Mouse (Mus musculus) liver, adult 2 months (tissue): ENCODE results near the gene Ldlrap1. TPM values are rescaled to one million over a fixed set of nuclear protein-coding genes. Genes with fewer than 3 reads are reported as not detected.

Source experiments
- DNase-seq: peaks from one replicate; pipeline ENCODE4 v3.0.0-alpha.2; 2011; ENCODE audit warnings: low read depth, low spot score; ENCODE audit errors: extremely low read depth
- H3K27ac ChIP-seq: fragments of 200-500 bp; replicated peaks from 2 replicates; pipeline ENCODE4 v1.5.1; 2012; ENCODE audit warnings: low read depth, mild to moderate bottlenecking, control low read depth, inconsistent platforms, low read length; ENCODE audit not compliant: insufficient read depth
- H3K27me3 ChIP-seq: fragments of 200-500 bp; 2 replicates; pipeline ENCODE4 v1.6.1; 2012; ENCODE audit warnings: mild to moderate bottlenecking, moderate library complexity, low read length, inconsistent platforms; ENCODE audit not compliant: control insufficient read depth, insufficient read depth
- H3K36me3 ChIP-seq: fragments of 200-500 bp; 2 replicates; pipeline ENCODE4 v1.6.1; 2012; ENCODE audit warnings: low read length, inconsistent platforms; ENCODE audit not compliant: control insufficient read depth, insufficient read depth
- H3K4me1 ChIP-seq: fragments of 200-500 bp; 2 replicates; pipeline ENCODE4 v1.6.1; 2011; ENCODE audit warnings: low read length; ENCODE audit not compliant: control insufficient read depth, insufficient read depth
- H3K4me3 ChIP-seq: fragments of 200-500 bp; 2 replicates; pipeline ENCODE4 v1.5.1; 2011; ENCODE audit warnings: low read depth, mild to moderate bottlenecking, control low read depth, low read length, moderate library complexity; ENCODE audit not compliant: insufficient read depth
- H3K79me2 ChIP-seq: fragments of 200-500 bp; 2 replicates; pipeline ENCODE4 v1.6.1; 2012; ENCODE audit warnings: inconsistent platforms, mild to moderate bottlenecking, low read length, moderate library complexity; ENCODE audit not compliant: control insufficient read depth, insufficient read depth
- H3K9ac ChIP-seq: fragments of 200-500 bp; 2 replicates; pipeline ENCODE4 v1.6.1; 2012; ENCODE audit warnings: low read depth, mild to moderate bottlenecking, control low read depth, inconsistent platforms, low read length
- CTCF ChIP-seq: fragments of 200-500 bp; IDR thresholded peaks from 2 replicates; pipeline ENCODE4 v1.5.1; 2011; ENCODE audit warnings: low read depth, low read length, control low read depth
- POLR2A ChIP-seq: fragments of 200-500 bp; IDR thresholded peaks from 2 replicates; pipeline ENCODE4 v1.6.1; 2011; ENCODE audit warnings: low read length, control low read depth; ENCODE audit not compliant: insufficient read depth; ENCODE audit errors: extremely low read depth
- WGBS: fragments of 180-500 bp; shearing (Covaris S2); methylation state at CpG from one replicate; pipeline ENCODE4 v1.1.7; 2018; 5-methylcytosine and 5-hydroxymethylcytosine counted together
- polyA plus RNA-seq: library from polyadenylated mRNA; depleted of rRNA; stranded (reverse); fragments of >200 nt; gene quantifications from 2 replicates; pipeline ENCODE4 v1.2.3, GENCODE M21; 2012
- total RNA-seq: library from RNA; depleted of rRNA; stranded (reverse); fragments of >200 nt; gene quantifications from 2 replicates; pipeline ENCODE4 v1.2.3, GENCODE M21; 2014

Gene Ldlrap1
- total and polyA plus RNA-seq, 2 experiments = 6.5 to 19.8 TPM

DNA sequence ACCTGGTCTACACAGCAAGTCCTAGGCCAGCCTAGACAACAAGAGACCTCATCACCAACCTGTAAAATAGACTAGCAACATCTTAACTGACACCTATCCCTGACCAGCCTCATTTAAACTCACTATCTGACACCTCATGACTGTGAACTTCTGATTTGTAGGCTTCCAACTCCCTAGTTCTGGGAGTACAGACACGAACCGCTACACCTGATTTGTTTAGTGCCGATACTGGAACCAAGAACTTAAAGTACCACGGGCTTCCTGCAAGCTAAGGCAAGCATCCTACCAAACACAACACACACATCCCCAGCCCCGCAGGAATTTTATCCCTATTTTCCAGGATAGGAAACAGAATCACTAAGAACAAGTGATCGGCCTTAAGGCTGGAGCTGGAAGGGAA lies 1.5 kb downstream of the Ldlrap1 start:
- Histone ChIP-seq H3K9ac (no peak overlapping the region), H3K4me3 (peak overlapping the region; percentile 98), H3K27ac (no peak overlapping the region), H3K27me3 (no peaks in the 10 kb centered on the region), H3K4me1 (peaks cover 26% of the 10 kb centered on the region), H3K79me2 (peaks cover 35% of the 10 kb centered on the region; the same call in 1 of the 2 replicates), H3K36me3 (no peaks in the 10 kb centered on the region)
- DNase-seq = no peak
- TF ChIP-seq CTCF (no peak), POLR2A (no peak)
- WGBS = 53% methylated on average over 6 of the region's 6 CpGs

DNA sequence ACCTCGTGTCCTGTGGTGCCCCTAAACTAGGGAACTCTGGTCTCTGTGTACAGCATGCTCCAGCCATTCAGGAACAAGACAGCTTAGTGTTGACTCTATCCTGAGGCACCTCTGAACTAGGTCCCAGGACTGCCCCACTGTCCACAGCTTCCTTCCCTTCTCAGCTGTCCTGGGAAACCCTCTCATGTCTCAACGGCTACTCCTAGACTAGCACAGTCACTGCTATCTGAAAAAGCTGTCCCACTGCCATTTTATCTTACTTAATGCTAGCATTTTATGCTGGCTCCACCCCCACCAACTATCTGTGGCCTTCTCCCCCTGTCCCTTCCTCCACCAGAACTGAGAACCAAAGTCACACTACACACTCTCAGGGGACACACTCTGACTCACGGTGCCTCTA lies 3.5 kb downstream of the Ldlrap1 start:
- peak overlapping the region; percentile 12; the same call in 1 of the 2 replicates for H3K9ac ChIP-seq
- TF ChIP-seq POLR2A = no peak
- no peak for TF ChIP-seq CTCF
- no peak overlapping the region for H3K4me3 ChIP-seq
- peaks cover 37% of the 10 kb centered on the region for H3K79me2 ChIP-seq
- WGBS = 4% methylated on average over 3 of the region's 3 CpGs
- peak; percentile 41 for DNase-seq
- H3K36me3 ChIP-seq = no peaks in the 10 kb centered on the region
- peaks cover 40% of the 10 kb centered on the region for H3K4me1 ChIP-seq
- peak overlapping the region; percentile 35 for H3K27ac ChIP-seq
- H3K27me3 ChIP-seq = no peaks in the 10 kb centered on the region

- Histone ChIP-seq H3K4me3 (no peak overlapping the region), H3K27me3 (no peaks in the 10 kb centered on the region), H3K9ac (no peak overlapping the region), H3K36me3 (no peaks in the 10 kb centered on the region), H3K79me2 (peaks cover 43% of the 10 kb centered on the region), H3K27ac (peak overlapping the region; percentile 22; the same call in 1 of the 2 replicates), H3K4me1 (peaks cover 48% of the 10 kb centered on the region)
- WGBS = 61% methylated on average over 6 of the region's 6 CpGs
- TF ChIP-seq POLR2A (no peak), CTCF (no peak)
- no peak for DNase-seq
These were observed 5.5 kb downstream of the Ldlrap1 start for GRCm38 (mm10) chr4:134762360-134762759.

DNA sequence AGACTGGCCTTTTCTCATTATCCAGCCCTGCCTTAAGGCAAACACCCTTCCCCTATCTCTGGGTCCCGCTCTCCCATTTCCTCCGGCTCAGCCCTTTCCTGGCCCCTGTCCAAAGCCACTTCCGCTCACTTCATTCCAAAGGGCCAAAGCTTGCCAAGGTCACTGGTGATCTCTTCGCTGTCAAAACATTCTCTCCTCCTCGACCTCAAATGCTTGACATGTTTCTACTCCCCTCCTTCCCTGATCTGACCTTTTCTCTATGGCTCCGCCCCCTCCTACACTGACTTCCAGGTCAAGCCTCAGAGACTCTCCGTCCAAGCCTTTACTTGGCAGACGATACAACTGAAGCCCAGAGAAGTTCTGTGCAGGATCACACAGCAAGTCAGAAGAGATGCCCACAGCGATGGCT lies 7.0 kb downstream of the Ldlrap1 start:
- H3K36me3 ChIP-seq = no peaks in the 10 kb centered on the region
- H3K27me3 ChIP-seq = no peaks in the 10 kb centered on the region
- no peak for TF ChIP-seq CTCF
- TF ChIP-seq POLR2A = no peak
- DNase-seq = peak; percentile 86
- H3K27ac ChIP-seq = peak overlapping the region; percentile 74
- H3K9ac ChIP-seq = peak overlapping the region; percentile 2; the same call in 1 of the 2 replicates
- H3K4me3 ChIP-seq = no peak overlapping the region
- WGBS = 4% methylated on average over 9 of the region's 9 CpGs
- peaks cover 32% of the 10 kb centered on the region for H3K79me2 ChIP-seq
- peaks cover 45% of the 10 kb centered on the region for H3K4me1 ChIP-seq

DNA sequence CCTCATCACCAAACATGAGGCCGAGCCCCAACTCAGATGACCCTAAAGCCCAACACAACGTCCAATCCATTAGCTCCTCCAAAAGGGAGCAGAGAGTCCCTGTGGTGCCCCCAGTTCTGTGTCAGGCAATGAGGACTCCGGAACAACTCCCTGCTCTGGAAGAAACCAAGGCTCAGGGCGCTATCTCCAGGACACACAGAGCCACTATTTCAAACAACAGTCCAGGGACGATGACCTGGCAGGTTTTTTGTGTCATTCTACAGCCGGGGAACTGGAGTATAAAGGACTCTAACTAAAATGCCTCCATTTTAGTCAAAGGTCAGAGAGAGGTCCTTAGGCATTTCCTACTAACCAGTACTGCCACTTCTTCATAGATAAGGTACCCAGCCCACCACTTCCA lies 7.5 kb downstream of the Ldlrap1 start:
- peaks cover 27% of the 10 kb centered on the region for H3K79me2 ChIP-seq
- H3K27me3 ChIP-seq = no peaks in the 10 kb centered on the region
- H3K27ac ChIP-seq = peak overlapping the region; percentile 74
- peak; percentile 79 for DNase-seq
- TF ChIP-seq CTCF = no peak
- no peak for TF ChIP-seq POLR2A
- peak overlapping the region; percentile 27 for H3K9ac ChIP-seq
- no peaks in the 10 kb centered on the region for H3K36me3 ChIP-seq
- peaks cover 40% of the 10 kb centered on the region for H3K4me1 ChIP-seq
- 6% methylated on average over 6 of the region's 6 CpGs for WGBS
- no peak overlapping the region for H3K4me3 ChIP-seq

GRCm38 (mm10) chr4:134759564-134759963 lies 8.3 kb downstream of the Ldlrap1 start:
- Histone ChIP-seq H3K27me3 (no peaks in the 10 kb centered on the region), H3K4me3 (no peak overlapping the region), H3K79me2 (peaks cover 21% of the 10 kb centered on the region), H3K9ac (peak overlapping the region; percentile 27), H3K4me1 (peaks cover 35% of the 10 kb centered on the region), H3K36me3 (no peaks in the 10 kb centered on the region), H3K27ac (peak overlapping the region; percentile 74)
- 21% methylated on average over 7 of the region's 7 CpGs for WGBS
- no peak for TF ChIP-seq POLR2A
- TF ChIP-seq CTCF = no peak
- DNase-seq = peak; percentile 30
